Mouse (Mus musculus): ENCODE measurements at regions not wholly inside any gene's neighbourhood (a gene's known extent, or its start where the extent isn't known, plus 50 kb on each side); places are given as distances from the start of the nearest gene placed in this dataset.

DNA sequence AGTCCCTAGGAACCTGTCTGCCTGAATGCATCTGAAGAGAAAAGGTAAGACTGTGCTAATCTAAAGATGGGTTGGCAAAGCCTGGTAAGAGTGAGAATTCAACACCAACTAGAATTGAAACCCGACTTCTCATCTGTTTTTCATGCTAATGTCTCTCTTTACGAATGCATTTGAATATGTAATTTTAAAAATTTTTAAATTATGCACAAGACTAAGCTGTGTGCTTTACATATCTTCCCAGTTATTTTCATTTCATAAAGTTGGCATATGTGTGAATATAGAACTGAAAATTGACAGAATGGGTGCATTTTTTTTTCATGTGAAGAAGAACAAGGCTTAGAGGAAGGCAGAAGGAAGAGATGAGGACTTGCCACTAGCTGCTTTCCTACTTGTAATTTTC is 267.2 kb upstream of the Ube2e3 start:
- no peak for TF ChIP-seq CTCF (IDR thresholded peaks at IDR 0.05)
- no peak for ATAC-seq

GRCm38 (mm10) chr2:78598039-78598438 is 269.9 kb upstream of the Ube2e3 start:
- no peaks in the 10 kb centered on the region for H3K27me3 ChIP-seq
- DNase-seq (ENCODE audit: low read depth, low spot score) (no peak), ATAC-seq (no peak)
- in situ Hi-C loops (cut with MboI; ENCODE audit: low pct_unique_long_range_greater_than_20kb): no loop called here
- ChIA-PET POLR2A (no interaction called here), CTCF (no interaction called here)
- no peak for TF ChIP-seq CTCF (IDR thresholded peaks at IDR 0.05)

More for the DNA sequence above, 267.2 kb upstream of the Ube2e3 start:
- ChIA-PET CTCF (no interaction called here), POLR2A (no interaction called here)
- H3K27me3 ChIP-seq: no peaks in the 10 kb centered on the region
- in situ Hi-C loops (cut with MboI; ENCODE audit: low pct_unique_long_range_greater_than_20kb): no loop called here
- no peak for DNase-seq (ENCODE audit: low read depth, low spot score)

DNA sequence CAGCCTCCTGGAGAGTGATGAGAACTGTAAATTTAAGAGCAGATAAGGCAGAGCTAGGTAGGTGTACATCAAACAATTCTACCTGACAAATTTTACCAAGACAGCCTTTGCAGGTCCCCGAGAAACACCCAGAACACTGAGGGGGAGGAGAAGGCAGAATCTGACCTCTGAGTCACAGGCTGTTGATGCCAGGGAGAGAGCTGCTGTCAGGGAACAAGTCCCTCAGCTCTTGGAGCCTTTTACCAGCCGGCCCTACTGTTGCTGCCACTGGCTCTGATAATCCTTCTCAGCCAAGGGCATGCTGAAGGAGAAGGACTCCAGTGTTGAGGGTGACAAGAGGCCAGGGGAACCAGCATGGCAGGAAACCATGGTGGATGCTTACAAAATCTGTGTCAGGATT is 271.7 kb upstream of the Ube2e3 start:
- in situ Hi-C loops (cut with MboI; ENCODE audit: low pct_unique_long_range_greater_than_20kb): no loop called here
- no peak for ATAC-seq
- no peak for TF ChIP-seq CTCF (IDR thresholded peaks at IDR 0.05)
- DNase-seq (ENCODE audit: low read depth, low spot score): no peak
- ChIA-PET POLR2A (no interaction called here), CTCF (interaction anchor here (1.1 to 1.3 kb wide), 3 partner anchors 9 to 27 kb away, joined by 3 read pairs; no protein-coding TSS in a partner anchor)
- H3K27me3 ChIP-seq: no peaks in the 10 kb centered on the region

DNA sequence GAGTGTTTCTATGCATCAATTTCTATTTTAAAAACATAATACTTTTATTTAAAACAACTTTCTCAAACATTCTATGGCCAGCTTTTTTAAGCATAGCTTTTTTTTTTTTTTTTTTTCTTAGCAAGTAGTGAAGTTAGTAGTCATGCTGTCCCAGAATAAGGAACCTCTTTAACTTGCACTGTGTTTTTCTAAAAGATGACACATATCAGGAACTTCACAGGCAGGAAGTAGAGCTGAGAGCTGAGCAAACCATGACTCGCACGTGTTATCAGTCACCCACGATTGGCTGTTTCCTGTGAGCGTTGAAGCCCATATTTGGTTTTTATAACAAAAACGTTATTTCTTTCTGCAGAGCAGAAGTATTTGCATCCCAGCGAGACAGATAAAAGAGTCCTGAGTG is 287.9 kb upstream of the Ube2e3 start:
- ATAC-seq (no peak), DNase-seq (ENCODE audit: low read depth, low spot score) (no peak)
- H3K27me3 ChIP-seq: no peaks in the 10 kb centered on the region
- ChIA-PET POLR2A (no interaction called here), CTCF (interaction anchor here (1.0 kb wide), 1 partner anchor 11 kb away, joined by 4 read pairs; no protein-coding TSS in a partner anchor)
- TF ChIP-seq CTCF (IDR thresholded peaks at IDR 0.05): no peak
- in situ Hi-C loops (cut with MboI; ENCODE audit: low pct_unique_long_range_greater_than_20kb): no loop called here

DNA sequence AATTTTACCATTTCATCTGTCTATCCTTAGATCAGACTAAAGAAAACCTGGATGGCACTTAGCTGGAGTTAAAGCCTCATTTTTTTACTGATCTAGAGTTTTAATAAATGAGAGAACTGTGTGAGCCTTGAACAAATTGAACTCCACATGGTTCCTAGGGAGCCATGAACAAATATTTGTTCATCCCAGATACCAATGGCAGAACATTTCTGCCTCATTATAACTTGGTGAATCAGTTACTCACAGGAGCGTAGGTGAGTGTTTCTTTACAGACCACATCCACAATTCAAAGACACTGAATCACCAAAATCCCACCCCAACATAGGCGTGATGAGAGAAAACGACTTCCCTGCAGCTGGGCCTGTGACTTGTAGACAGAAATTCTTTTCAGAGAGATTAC is 295.4 kb upstream of the Ube2e3 start:
- no peak for ATAC-seq
- DNase-seq (ENCODE audit: low read depth, low spot score): no peak
- in situ Hi-C loops (cut with MboI; ENCODE audit: low pct_unique_long_range_greater_than_20kb): no loop called here
- TF ChIP-seq CTCF (IDR thresholded peaks at IDR 0.05): no peak
- POLR2A ChIA-PET: no interaction called here
- no peaks in the 10 kb centered on the region for H3K27me3 ChIP-seq
- CTCF ChIA-PET: no interaction called here

GRCm38 (mm10) chr2:78558128-78558527 is 309.8 kb upstream of the Ube2e3 start:
- POLR2A ChIA-PET: no interaction called here
- H3K27me3 ChIP-seq: no peaks in the 10 kb centered on the region
- no peak for TF ChIP-seq CTCF (IDR thresholded peaks at IDR 0.05)
- CTCF ChIA-PET: no interaction called here
- DNase-seq (ENCODE audit: low read depth, low spot score): no peak
- in situ Hi-C loops (cut with MboI; ENCODE audit: low pct_unique_long_range_greater_than_20kb): loop anchor here (10.0 kb wide), 1 partner anchor 357 kb away; no protein-coding TSS in a partner anchor
- no peak for ATAC-seq

- POLR2A ChIA-PET: no interaction called here
Measured at GRCm38 (mm10) chr2:78551085-78551484, 316.8 kb upstream of the Ube2e3 start.

DNA sequence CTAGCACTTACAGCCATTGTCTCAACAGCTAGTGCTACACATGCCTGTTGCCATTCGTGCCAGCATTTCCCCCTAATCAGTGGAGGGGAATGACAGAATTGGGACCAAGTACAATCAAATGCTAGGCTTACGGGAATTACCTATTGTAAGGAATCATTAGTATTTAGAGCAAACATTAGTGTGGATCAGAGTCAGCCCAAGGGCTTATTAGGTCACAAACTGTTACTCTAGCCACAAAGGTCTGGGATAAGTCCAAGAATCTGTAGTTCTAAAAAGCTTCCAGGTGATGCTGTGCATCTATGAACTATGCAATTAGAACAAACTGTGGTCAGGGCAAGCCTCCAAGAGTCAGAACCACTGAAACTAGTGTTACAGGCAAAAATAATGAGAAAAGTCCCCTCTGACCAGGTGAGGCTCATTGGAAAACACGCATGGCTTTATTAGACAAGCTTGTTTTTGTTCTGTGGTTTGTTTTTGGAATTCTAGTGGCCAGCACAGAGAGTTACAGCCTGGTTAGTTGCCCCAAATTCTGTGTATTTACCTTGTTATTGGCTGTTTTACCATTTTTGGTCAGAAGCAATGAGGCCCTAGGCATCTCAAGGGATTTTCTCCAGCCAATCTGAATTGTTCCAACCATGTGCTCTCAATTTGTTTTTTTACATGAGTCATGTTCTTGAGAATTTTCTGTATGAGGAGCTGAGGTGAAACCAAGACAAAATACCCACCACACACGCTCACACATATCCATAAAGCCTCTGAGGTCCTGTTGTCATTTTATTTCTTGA is 319.0 kb upstream of the Ube2e3 start:
- DNase-seq (ENCODE audit: low read depth, low spot score) (peak; percentile 75), ATAC-seq (peak; percentile 68)
- in situ Hi-C loops (cut with MboI; ENCODE audit: low pct_unique_long_range_greater_than_20kb): loop anchor here (5.0 to 10.0 kb wide), 2 partner anchors 323 to 494 kb away; no protein-coding TSS in a partner anchor
- ChIA-PET POLR2A (interaction anchor here (0.5 kb wide), 1 partner anchor 173 kb away, joined by 3 read pairs; no protein-coding TSS in a partner anchor), CTCF (no interaction called here)
- TF ChIP-seq CTCF (IDR thresholded peaks at IDR 0.05): no peak
- no peaks in the 10 kb centered on the region for H3K27me3 ChIP-seq

More at GRCm38 (mm10) chr2:78551085-78551484, 316.8 kb upstream of the Ube2e3 start:
- no peak for DNase-seq (ENCODE audit: low read depth, low spot score)
- CTCF ChIA-PET: no interaction called here
- TF ChIP-seq CTCF (IDR thresholded peaks at IDR 0.05): no peak
- no peak for ATAC-seq
- H3K27me3 ChIP-seq: no peaks in the 10 kb centered on the region
- in situ Hi-C loops (cut with MboI; ENCODE audit: low pct_unique_long_range_greater_than_20kb): loop anchor here (10.0 kb wide), 1 partner anchor 364 kb away; no protein-coding TSS in a partner anchor

DNA sequence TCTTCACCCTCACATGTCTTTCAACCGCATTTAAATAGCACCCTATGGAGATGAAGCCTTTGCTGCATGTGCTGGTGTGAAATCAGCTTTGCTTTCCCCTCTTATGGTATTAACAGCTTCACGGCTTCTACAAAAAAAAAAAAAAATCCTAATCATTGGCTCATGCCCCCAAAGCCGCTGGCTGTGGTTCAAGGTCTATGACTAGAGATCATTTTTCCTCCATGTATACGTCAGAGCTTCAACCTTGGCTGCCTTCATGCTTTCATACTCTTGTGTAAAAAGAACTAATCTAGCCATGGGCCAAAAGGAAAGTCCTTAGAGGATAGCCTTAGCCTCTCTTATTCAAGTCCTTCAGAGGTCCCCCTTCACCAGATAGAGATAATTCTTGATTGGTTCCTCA is 320.6 kb upstream of the Ube2e3 start:
- TF ChIP-seq CTCF (IDR thresholded peaks at IDR 0.05): no peak
- in situ Hi-C loops (cut with MboI; ENCODE audit: low pct_unique_long_range_greater_than_20kb): loop anchor here (5.0 to 10.0 kb wide), 2 partner anchors 325 to 492 kb away; no protein-coding TSS in a partner anchor
- no peaks in the 10 kb centered on the region for H3K27me3 ChIP-seq
- DNase-seq (ENCODE audit: low read depth, low spot score): no peak
- no peak for ATAC-seq
- ChIA-PET CTCF (no interaction called here), POLR2A (no interaction called here)

- H3K27me3 ChIP-seq: no peaks in the 10 kb centered on the region
- in situ Hi-C loops (cut with MboI; ENCODE audit: low pct_unique_long_range_greater_than_20kb): loop anchor here (10.0 kb wide), 1 partner anchor 486 kb away; no protein-coding TSS in a partner anchor
- no peak for TF ChIP-seq CTCF (IDR thresholded peaks at IDR 0.05)
- ChIA-PET POLR2A (no interaction called here), CTCF (interaction anchor here (2.2 kb wide), 1 partner anchor 12 kb away, joined by 4 read pairs; no protein-coding TSS in a partner anchor)
- DNase-seq (ENCODE audit: low read depth, low spot score): no peak
- ATAC-seq: no peak
Measured at GRCm38 (mm10) chr2:78540422-78540821, 327.5 kb upstream of the Ube2e3 start.

DNA sequence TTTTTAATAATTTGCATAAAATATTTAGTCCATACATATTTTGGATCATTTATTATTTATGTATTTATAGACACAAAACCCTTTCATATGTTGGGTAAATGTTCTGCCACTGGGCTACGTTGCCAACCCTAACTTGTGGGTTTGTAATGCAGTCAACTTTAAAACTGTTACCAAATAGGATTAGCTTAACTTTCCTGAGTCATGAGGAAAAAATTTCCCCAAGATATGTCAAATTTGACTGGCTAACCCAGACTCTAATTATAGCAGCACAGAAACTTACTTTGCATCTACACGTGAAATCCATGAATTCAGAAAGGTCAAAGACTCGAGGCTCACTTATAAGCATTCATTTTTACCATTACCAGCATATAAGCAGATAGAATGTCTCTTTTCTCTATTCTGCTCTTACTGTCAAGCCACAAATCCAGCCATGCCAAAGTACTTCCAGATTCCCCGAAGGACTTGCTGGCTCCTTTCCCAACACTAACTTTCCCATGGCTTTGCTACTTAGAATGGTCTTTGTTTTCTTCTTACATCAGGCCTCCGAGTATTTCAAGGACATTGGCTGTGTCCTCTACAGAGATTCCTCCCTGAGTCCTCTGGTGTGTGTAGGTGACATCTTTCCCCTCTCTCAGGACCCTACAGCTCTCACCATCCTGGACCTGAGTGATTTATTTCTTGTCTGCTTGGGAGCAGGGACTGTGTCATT is 328.2 kb upstream of the Ube2e3 start:
- no peak for TF ChIP-seq CTCF (IDR thresholded peaks at IDR 0.05)
- in situ Hi-C loops (cut with MboI; ENCODE audit: low pct_unique_long_range_greater_than_20kb): loop anchor here (10.0 kb wide), 1 partner anchor 485 kb away; no protein-coding TSS in a partner anchor
- ChIA-PET CTCF (interaction anchor here (2.2 kb wide), 1 partner anchor 11 kb away, joined by 4 read pairs; no protein-coding TSS in a partner anchor), POLR2A (no interaction called here)
- H3K27me3 ChIP-seq: no peaks in the 10 kb centered on the region
- peak; percentile 80 for DNase-seq (ENCODE audit: low read depth, low spot score)
- ATAC-seq: peak; percentile 95
